Mouse (Mus musculus): ENCODE measurements around the gene Hs1bp3.

GRCm38 (mm10) chr12:8298361-8299142 is 14.7 kb upstream of the Hs1bp3 start:
- no peak for TF ChIP-seq GATA1 (IDR thresholded peaks at IDR 0.05; ENCODE audit: borderline replicate concordance, low read length)
- no peak for TF ChIP-seq FLI1 (IDR thresholded peaks at IDR 0.05; ENCODE audit: low read length)

All from megakaryocyte, embryonic 14.5 days (primary cell).